Mouse (Mus musculus) c-Kit-negative CD71-positive TER-119-positive erythroid progenitor cells, embryonic 14.5 days (primary cell): Measurements from ENCODE around the gene Ash1l.

ENCODE experiments used
- DNase-seq: peaks from one replicate; pipeline ENCODE4 v3.0.0-alpha.2; 2013; ENCODE audit warnings: low read depth, low spot score

Gene Ash1l

GRCm38 (mm10) chr3:88950576-88951326 is at the start of gene Ash1l, which contains the start of gene Dap3:
TSS of gene Ash1l (plus strand) at chr3:88950622.
TSS of gene Dap3 (minus strand) at chr3:88951181.
- peak; percentile 69 for DNase-seq

GRCm38 (mm10) chr3:88904803-88905202 is 45.6 kb upstream of the Ash1l start:
- DNase-seq, result no peak

DNA sequence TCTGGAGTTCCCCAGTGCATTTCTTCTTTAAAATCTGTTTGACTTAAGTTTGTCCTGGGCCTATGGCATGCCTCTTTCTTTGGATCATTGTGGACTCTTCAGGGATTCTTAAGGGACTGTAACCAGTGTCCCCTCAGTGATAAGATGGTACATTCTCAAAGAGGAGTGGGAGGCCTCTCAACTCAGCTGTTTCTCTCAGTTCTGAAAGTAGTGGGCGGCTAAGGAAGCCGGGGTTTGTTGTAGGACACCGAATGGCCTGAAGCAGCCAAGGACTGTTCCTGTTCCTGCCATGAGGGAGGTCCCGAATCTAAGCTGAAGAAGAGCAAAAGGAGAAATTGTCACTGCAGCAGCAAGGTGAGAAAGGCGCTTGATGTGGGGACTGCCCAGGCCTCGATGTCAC is 45.2 kb upstream of the Ash1l start:
- no peak for DNase-seq

DNA sequence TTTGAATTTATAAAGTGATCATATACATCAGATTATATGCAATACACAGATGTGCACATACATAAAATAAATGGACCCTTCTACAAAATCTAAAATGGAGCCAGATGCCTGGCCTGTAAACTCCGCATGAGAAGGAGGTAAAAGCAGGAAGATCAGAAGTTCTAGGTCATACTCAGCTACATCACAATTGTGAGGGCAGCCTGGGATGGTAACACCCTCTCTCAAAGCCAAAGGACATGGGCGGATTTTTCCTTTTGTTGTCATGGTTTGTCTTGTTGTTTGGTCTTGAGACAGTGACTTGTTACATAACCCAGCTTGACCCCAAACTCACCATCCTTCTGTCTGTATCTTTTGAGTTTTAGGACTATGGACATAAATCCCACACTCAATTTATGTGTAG is 44.7 kb upstream of the Ash1l start:
- no peak for DNase-seq

DNA sequence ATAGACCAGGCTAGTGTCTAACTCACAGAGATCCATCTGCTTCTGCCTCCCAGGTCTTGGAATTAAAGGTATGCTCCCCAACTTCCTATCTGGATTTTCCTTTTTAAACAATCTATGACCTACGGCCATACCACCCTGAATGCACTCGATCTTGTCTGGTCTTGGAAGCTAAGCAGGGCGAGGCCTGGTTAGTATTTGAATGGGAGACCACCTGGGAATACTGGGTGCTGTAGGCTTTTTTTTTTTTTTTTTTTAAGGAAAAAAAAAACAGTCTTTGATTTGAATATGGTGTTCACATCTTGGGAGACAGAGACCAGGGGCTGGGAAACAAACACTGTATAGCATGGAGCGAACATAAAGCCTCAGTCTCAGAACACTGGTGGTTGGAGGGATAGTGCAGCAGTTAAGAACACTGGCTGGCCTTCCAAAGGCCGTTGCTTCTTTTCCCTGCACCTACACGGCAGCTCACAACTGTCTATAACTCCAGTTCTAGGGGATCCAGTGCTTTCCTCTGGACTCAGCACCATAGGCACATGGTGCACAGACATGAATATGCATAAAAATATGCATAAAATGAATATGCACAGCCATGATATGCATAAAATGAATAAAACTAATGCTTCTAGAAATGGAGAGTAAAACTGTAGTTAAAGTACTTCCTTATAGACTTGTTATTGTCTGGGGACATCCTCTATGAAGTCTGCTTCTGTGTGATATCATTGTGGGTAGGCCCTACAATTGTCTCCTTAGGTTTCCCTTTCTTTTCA is 43.8 kb upstream of the Ash1l start:
- no peak for DNase-seq

- no peak for DNase-seq
Measured at GRCm38 (mm10) chr3:88912585-88912984, 37.8 kb upstream of the Ash1l start.

GRCm38 (mm10) chr3:88913511-88914383 is 36.7 kb upstream of the Ash1l start, which contains the start of gene Msto1:
TSS of gene Msto1 (minus strand) at chr3:88913999.
- DNase-seq, result peak; percentile 83

- no peak for DNase-seq
Measured at GRCm38 (mm10) chr3:88914384-88914810, 36.0 kb upstream of the Ash1l start.

- DNase-seq, result no peak
Measured at GRCm38 (mm10) chr3:88918981-88919380, 31.4 kb upstream of the Ash1l start.

DNA sequence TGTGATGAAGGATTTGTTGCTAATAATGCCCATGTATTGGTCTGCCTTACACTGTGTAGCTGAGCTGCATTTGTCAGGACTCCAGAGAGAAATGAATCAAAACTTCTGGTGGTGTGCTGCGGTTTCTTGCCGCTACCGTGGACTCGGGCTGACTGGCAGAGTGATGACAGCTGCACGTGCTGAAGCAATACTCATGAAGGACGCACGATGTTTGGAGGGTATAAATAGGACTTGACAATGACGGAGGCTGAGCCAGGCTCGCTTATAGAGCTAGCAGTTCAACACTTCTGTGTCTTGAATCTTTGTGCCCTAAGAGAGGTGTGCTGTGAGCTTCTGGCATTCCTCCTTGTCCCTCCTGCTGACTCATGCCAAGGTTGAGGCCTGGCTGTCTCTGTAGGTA is 29.0 kb upstream of the Ash1l start:
- DNase-seq, result no peak

GRCm38 (mm10) chr3:88923989-88924591 is 26.3 kb upstream of the Ash1l start:
- DNase-seq, result no peak

DNA sequence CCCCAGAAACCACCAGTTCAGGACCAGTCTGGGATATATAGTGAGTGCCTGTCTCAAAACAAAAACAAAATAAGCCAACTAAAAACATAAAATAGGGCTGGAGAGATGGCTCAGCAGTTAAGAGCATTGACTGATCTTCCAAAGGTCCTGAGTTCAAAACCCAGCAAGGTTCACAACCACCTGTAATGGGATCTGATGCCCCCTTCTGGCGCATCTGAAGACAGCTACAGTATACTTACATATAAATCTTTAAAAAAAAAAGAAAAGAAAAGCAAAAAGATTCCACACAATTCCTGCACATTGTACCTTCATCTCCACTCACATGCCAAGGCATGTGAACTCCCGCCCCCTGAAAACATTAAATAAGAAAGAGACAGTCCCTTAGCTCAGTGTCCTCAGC is 24.8 kb upstream of the Ash1l start:
- no peak for DNase-seq

DNA sequence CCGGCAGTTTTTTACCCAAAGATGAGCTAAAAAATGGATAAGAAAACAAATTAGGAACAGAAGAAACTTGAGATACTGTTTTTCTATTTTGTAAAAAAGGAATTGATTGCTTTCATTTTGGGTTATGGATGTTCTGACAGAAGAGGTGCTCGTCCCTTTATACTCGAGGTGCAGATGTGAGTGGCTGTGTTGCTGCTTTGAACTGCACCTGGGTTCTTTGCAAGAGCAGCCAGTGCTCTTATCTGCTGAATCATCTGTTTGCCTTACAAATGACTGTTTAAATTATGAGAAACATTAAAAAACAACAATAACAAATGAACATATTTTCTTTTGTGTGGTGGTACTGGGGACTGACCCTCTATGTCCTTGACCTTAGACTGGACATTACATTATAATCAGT is 20.9 kb upstream of the Ash1l start:
- no peak for DNase-seq

DNA sequence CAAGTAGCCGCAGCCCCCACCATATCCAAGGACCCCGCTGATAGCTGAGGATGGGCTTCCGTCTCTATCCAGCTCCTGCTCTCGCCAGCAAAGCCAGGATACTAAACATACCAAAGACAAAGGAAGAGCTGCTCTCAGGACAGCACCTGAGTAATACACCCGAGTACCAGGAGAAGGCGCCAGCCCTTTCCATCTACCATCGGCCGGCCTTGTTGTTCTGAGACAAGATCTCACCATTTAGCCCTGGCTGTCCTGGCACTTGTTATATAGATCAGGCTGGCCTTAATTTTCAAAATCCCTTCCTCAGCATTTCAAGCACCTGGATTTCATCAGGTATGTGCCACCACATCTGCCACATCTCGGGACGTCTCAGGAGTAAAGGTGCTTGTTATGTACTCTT is 11.4 kb upstream of the Ash1l start:
- no peak for DNase-seq

DNA sequence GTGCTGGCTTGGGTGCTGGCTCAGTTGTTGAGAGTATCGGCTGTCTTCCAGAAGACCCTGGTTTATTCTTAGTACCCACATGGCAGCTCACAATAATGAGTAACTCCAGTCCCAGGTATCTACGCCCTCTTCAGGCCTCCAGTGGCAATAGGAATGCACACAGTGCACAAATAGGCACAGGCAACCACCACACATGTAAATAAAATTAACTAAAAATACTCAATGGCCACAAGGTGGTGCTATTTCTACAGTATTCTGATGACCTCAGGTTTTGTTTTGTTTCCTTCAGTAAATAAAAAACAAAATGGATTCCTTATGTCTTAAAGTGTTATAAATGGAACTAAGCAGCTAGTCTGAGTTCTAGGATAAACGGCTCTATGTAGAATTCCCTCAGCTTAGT is 10.7 kb upstream of the Ash1l start:
- peak; percentile 55 for DNase-seq

DNA sequence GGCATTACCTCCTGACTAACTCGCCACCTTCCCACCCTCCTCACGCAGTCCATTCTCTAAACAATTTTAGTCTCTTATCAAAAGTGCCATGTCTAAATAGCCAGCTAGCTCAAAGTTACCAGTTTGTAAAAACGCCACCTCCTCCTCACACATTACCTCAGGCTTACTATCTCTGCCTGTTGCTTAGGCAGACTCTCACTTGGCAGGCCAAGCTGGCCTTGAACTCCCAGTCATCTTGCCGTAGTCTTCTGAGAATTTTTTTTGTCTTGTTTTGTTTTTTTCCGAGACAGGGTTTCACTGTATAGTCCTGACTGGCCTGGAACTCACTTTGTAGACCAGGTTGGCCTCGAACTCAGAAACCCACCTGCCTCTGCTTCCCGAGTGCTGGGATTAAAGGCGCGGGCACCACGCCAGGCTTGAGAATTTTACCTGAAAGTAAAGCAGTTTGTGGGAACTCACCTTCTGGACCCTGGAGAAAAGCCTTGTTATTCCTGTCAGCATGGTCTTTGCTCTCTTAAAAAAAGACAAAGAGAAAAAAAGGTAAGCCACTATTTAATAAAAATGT is 8.0 kb upstream of the Ash1l start:
- no peak for DNase-seq

GRCm38 (mm10) chr3:88944109-88944508 is 6.3 kb upstream of the Ash1l start:
- no peak for DNase-seq

DNA sequence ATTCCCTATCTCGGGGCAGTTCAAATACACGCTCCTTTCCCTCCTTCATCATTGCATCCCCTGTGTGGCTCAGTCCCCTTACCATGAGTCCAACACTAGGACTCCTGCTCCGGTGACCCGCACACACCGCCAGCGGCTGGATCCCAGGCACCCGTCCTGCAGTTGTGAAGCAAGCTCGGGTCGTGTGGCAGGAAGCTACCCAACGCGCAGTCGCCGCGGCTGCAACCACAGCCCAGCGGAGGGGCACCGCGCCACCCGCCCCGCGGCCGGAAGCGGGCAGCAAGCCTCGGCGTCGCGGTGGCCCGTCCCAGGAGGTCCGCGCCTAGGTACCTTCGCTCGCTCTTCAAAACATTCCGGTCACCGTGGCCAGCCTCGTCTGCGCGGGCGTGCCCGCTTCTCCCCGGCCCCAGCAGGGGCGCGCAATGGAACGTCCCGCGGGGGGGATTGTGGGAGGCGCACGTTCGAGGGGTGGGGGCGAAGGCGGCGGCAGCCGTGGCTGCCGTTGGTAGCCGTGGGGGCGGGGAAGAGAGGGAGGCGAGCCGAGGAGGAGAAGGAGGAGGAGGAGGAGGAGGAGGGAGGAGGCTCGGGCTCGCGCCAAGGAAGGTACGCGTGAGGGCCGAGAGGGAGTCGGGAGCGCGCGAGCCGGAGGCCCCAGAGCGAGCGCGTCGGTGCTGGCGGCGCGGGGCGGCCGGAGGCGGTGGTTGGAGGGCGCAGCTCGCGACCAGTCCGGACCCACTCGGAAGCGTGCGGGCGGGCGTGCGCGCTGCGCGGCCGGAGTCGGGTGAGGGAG is 441 bp upstream of the Ash1l start:
- DNase-seq, result peak; percentile 68

GRCm38 (mm10) chr3:88951327-88951800 is 942 bp downstream of the Ash1l start:
- DNase-seq, result peak; percentile 22

GRCm38 (mm10) chr3:88953246-88953645 is 2.8 kb downstream of the Ash1l start:
- no peak for DNase-seq
